Mouse (Mus musculus) liver, adult 2 months (tissue): ENCODE measurements around the gene Dennd6b.

ENCODE experiments used
- CTCF ChIP-seq: fragments of 200-500 bp; IDR thresholded peaks from 2 replicates; pipeline ENCODE4 v1.5.1; 2011; ENCODE audit warnings: low read depth, low read length, control low read depth
- POLR2A ChIP-seq: fragments of 200-500 bp; IDR thresholded peaks from 2 replicates; pipeline ENCODE4 v1.6.1; 2011; ENCODE audit warnings: low read length, control low read depth; ENCODE audit not compliant: insufficient read depth; ENCODE audit errors: extremely low read depth

- TF ChIP-seq CTCF (no peak), POLR2A (no peak)
Measured at GRCm38 (mm10) chr15:89184937-89185227, 11.4 kb downstream of the Dennd6b start.
